Mouse (Mus musculus): ENCODE measurements around the gene Btnl9. TPM values are rescaled to one million over a fixed set of nuclear protein-coding genes. Genes with fewer than 3 reads are reported as not detected.
"Not testable (repeated sequence)": the region's sequence is repeated elsewhere in the genome, so short reads cannot be mapped to it uniquely, and the experiment has no call there.

Btnl9 gene
- polyA plus RNA-seq, 1 experiment = 0.53 TPM

DNA sequence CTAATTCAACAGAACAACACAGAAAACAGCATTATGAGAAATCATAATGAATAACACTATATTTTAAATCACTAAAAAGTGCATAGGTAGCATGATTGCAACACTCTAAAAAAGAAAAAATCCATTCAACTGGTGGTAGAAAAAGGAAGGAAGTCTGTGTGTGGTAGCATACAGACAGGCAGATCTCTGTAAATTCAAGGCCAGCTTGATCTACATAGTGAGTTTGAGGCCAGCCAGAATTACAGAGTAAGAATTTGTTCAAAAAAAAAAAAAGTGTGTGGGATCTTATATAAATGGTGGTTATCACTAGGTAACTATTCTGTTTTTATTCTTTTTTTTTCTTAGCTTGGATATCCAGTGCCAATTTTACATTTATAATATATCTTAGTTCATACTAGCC is 14.2 kb upstream of the Btnl9 start:
- Histone ChIP-seq H3K4me3 (ENCODE audit: low read depth, low read length) (no peak overlapping the region), H3K27me3 (ENCODE audit: control insufficient read depth, insufficient read depth, low read length) (no peaks in the 10 kb centered on the region), H3K36me3 (ENCODE audit: control insufficient read depth, insufficient read depth, low read length) (no peaks in the 10 kb centered on the region), H3K4me1 (ENCODE audit: control insufficient read depth, insufficient read depth, insufficient read length, low read length) (no peaks in the 10 kb centered on the region; the same call in 1 of the 2 replicates), H3K27ac (ENCODE audit: insufficient read depth, low read depth, low read length) (no peak overlapping the region)
- TF ChIP-seq POLR2A (IDR thresholded peaks at IDR 0.05; ENCODE audit: low read depth, low read length) = no peak
- TF ChIP-seq CTCF (IDR thresholded peaks at IDR 0.05; ENCODE audit: extremely low read depth, insufficient read length, insufficient replicate concordance, low read depth, low read length) = no peak

DNA sequence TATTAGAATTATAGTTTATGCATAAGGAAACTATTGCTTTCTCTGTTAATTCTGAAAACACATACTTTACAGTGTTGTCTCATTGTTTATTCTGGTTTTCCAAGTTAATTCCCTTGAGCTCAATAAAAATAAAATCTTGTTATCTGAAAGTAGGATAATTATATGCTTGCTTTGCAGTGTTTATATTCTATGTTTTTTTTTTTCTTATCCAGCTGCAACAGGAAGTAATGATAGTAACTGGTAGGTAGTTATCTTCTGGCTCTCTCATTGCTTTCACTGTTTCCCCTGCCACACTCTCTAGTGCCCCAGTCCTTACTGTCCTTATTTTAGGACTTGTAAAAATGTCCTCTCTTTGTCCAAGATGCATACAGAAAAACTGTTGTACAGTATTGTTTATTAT is 13.7 kb upstream of the Btnl9 start:
- no peak overlapping the region for H3K4me3 ChIP-seq (ENCODE audit: low read depth, low read length)
- TF ChIP-seq POLR2A (IDR thresholded peaks at IDR 0.05; ENCODE audit: low read depth, low read length) (no peak), CTCF (IDR thresholded peaks at IDR 0.05; ENCODE audit: extremely low read depth, insufficient read length, insufficient replicate concordance, low read depth, low read length) (no peak)
- no peaks in the 10 kb centered on the region for H3K27me3 ChIP-seq (ENCODE audit: control insufficient read depth, insufficient read depth, low read length)

DNA sequence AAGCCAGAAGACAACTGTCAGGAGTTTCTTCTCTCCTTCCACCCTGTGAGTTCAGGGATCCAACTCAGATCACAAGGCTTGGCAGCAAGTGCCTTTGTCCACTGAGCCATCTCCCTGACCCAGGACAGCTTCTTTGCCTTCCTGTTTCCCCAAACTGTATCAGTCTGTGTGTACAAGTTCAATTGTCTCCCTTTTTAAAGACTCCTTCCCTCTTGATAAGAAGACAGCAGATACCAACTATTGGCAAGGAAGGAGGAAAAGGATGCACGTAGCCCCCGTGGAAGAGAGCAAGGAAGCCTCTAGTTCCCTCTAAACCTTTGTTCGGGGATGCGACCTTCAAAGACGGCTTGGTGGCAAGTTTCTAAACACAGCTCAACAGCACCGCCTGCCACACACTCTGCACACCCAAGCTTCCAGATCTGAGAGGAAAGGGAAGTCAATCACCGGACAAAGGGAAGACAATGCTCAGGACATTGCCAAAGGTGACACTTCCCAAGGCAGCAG is 8.9 kb upstream of the Btnl9 start:
- TF ChIP-seq CTCF (IDR thresholded peaks at IDR 0.05; ENCODE audit: extremely low read depth, insufficient read length, insufficient replicate concordance, low read depth, low read length) (no peak), POLR2A (IDR thresholded peaks at IDR 0.05; ENCODE audit: low read depth, low read length) (no peak)
- 82% methylated on average over 7 of the region's 7 CpGs for WGBS
- H3K36me3 ChIP-seq (ENCODE audit: control insufficient read depth, insufficient read depth, low read length) = no peaks in the 10 kb centered on the region
- H3K27ac ChIP-seq (ENCODE audit: insufficient read depth, low read depth, low read length) = no peak overlapping the region
- no peak overlapping the region for H3K4me3 ChIP-seq (ENCODE audit: low read depth, low read length)
- no peaks in the 10 kb centered on the region for H3K4me1 ChIP-seq (ENCODE audit: control insufficient read depth, insufficient read depth, insufficient read length, low read length)
- no peaks in the 10 kb centered on the region for H3K27me3 ChIP-seq (ENCODE audit: control insufficient read depth, insufficient read depth, low read length)

More for the DNA sequence above, 13.7 kb upstream of the Btnl9 start:
- Histone ChIP-seq H3K4me1 (ENCODE audit: control insufficient read depth, insufficient read depth, insufficient read length, low read length) (no peaks in the 10 kb centered on the region; the same call in 1 of the 2 replicates), H3K36me3 (ENCODE audit: control insufficient read depth, insufficient read depth, low read length) (no peaks in the 10 kb centered on the region), H3K27ac (ENCODE audit: insufficient read depth, low read depth, low read length) (no peak overlapping the region)

DNA sequence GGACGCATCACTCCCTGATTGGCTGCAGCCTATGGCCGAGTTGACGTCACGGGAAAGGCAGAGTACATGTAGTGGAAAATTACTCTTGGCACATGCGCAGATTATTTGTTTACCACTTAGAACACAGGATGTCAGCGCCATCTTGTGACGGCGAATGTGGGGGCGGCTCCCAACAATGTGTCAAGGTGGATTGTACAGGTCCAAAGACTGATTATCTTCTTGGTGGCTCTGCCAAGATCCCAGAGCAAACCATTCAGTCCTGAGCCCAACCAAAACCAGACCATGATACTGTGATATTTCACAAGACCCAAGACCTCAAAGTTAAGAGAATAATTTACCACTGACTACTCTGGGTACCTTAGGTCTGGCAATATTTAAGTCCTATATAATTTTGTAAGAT is 7.8 kb upstream of the Btnl9 start:
- H3K27me3 ChIP-seq (ENCODE audit: control insufficient read depth, insufficient read depth, low read length); H3K4me3 ChIP-seq (ENCODE audit: low read depth, low read length); H3K4me1 ChIP-seq (ENCODE audit: control insufficient read depth, insufficient read depth, insufficient read length, low read length); H3K36me3 ChIP-seq (ENCODE audit: control insufficient read depth, insufficient read depth, low read length); H3K27ac ChIP-seq (ENCODE audit: insufficient read depth, low read depth, low read length): not testable (repeated sequence)
- WGBS = 93% methylated on average over 9 of the region's 9 CpGs

DNA sequence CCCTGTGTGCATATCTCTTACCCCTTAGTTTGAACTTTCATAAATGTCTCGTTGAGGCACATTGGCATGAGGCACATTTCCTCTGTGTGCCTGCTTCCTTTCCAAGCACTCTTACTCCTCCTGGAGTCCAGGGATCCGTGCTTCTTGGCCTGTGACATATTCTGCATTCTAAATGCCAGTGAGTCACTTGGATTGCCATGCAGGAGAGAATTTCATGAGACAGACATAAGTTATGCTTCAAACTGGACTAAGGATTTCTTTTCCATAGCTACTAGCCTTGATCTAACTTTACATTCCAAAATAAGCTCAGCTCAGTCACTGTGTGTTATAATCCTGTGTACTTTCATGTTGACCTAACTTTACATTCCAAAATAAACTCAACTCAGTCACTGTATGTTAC is 4.1 kb upstream of the Btnl9 start:
- no peak overlapping the region for H3K27ac ChIP-seq (ENCODE audit: insufficient read depth, low read depth, low read length)
- no peaks in the 10 kb centered on the region for H3K4me1 ChIP-seq (ENCODE audit: control insufficient read depth, insufficient read depth, insufficient read length, low read length)
- H3K36me3 ChIP-seq (ENCODE audit: control insufficient read depth, insufficient read depth, low read length) = no peaks in the 10 kb centered on the region
- H3K4me3 ChIP-seq (ENCODE audit: low read depth, low read length) = no peak overlapping the region
- WGBS = 49% methylated on average over 2 of the region's 2 CpGs
- TF ChIP-seq CTCF (IDR thresholded peaks at IDR 0.05; ENCODE audit: extremely low read depth, insufficient read length, insufficient replicate concordance, low read depth, low read length) (no peak), POLR2A (IDR thresholded peaks at IDR 0.05; ENCODE audit: low read depth, low read length) (no peak)
- H3K27me3 ChIP-seq (ENCODE audit: control insufficient read depth, insufficient read depth, low read length) = no peaks in the 10 kb centered on the region

DNA sequence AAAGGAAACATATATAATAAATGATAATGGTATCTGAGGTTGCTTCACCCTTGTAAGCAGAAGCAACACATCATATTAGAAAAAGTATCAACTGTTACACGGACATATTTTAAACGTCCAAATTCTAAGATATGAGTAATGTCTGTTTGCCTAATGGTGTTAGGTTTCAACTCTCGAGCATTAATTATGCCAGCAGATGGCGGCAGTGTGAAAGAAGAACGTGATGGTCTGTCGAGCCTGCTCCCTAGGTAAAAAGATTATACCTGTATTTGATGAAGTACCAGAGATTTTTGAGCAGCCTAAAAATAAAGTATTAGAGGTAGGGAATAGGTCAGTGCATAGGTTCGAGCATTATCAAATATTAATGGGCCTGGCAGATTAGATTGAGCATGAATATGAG is 2.8 kb upstream of the Btnl9 start:
- H3K4me3 ChIP-seq (ENCODE audit: low read depth, low read length) = no peak overlapping the region
- no peak for TF ChIP-seq POLR2A (IDR thresholded peaks at IDR 0.05; ENCODE audit: low read depth, low read length)
- TF ChIP-seq CTCF (IDR thresholded peaks at IDR 0.05; ENCODE audit: extremely low read depth, insufficient read length, insufficient replicate concordance, low read depth, low read length) = no peak
- H3K4me1 ChIP-seq (ENCODE audit: control insufficient read depth, insufficient read depth, insufficient read length, low read length) = no peaks in the 10 kb centered on the region
- no peak overlapping the region for H3K27ac ChIP-seq (ENCODE audit: insufficient read depth, low read depth, low read length)
- WGBS = 1% methylated on average over 7 of the region's 7 CpGs
- no peaks in the 10 kb centered on the region for H3K27me3 ChIP-seq (ENCODE audit: control insufficient read depth, insufficient read depth, low read length)
- H3K36me3 ChIP-seq (ENCODE audit: control insufficient read depth, insufficient read depth, low read length) = no peaks in the 10 kb centered on the region

DNA sequence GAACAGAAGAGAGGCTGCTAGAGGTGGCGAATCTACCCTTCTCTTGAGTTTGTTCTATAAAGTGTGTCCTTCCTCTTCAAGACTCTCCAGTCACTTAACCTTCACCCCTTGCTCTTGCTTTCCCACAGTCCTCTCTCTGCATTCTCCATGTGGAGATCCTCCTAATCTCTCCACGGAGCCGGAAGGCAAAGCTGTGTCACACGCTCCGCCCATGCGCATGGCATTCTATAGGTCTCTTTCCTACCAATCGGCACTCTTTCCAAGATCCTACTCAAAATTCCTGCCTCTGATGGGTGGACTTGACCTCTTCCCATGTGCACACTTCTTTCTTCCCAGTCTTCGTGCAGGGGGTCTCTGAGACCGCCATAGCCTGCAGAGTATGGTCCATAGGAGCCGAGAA is 742 bp upstream of the Btnl9 start:
- Histone ChIP-seq H3K4me3 (ENCODE audit: low read depth, low read length) (no peak overlapping the region), H3K36me3 (ENCODE audit: control insufficient read depth, insufficient read depth, low read length) (no peaks in the 10 kb centered on the region), H3K27ac (ENCODE audit: insufficient read depth, low read depth, low read length) (no peak overlapping the region), H3K4me1 (ENCODE audit: control insufficient read depth, insufficient read depth, insufficient read length, low read length) (no peaks in the 10 kb centered on the region), H3K27me3 (ENCODE audit: control insufficient read depth, insufficient read depth, low read length) (no peaks in the 10 kb centered on the region)
- WGBS = 81% methylated on average over 10 of the region's 10 CpGs
- TF ChIP-seq POLR2A (IDR thresholded peaks at IDR 0.05; ENCODE audit: low read depth, low read length) (no peak), CTCF (IDR thresholded peaks at IDR 0.05; ENCODE audit: extremely low read depth, insufficient read length, insufficient replicate concordance, low read depth, low read length) (no peak)

DNA sequence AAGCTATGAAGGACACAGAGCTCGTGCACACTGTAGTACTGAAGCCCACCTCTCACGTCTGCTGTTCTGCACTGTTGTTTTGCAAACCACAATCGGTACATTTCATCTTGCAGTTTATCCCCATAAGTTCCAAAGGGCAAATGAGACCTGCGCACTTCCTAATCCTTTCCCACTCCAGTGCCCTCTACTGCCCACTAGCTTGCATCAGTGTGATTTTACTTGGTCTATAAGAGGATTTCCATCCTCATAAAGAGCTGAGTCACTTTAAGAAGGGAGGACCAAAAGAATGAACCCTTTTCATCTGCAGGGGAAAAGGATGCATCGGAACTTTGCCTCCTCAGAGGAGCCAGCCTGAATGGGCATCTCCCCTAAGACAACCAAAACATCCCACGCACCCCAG is 507 bp downstream of the Btnl9 start:
- no peak overlapping the region for H3K4me3 ChIP-seq (ENCODE audit: low read depth, low read length)
- no peaks in the 10 kb centered on the region for H3K4me1 ChIP-seq (ENCODE audit: control insufficient read depth, insufficient read depth, insufficient read length, low read length)
- 54% methylated on average over 6 of the region's 6 CpGs for WGBS
- no peaks in the 10 kb centered on the region for H3K36me3 ChIP-seq (ENCODE audit: control insufficient read depth, insufficient read depth, low read length)
- H3K27ac ChIP-seq (ENCODE audit: insufficient read depth, low read depth, low read length) = no peak overlapping the region
- TF ChIP-seq POLR2A (IDR thresholded peaks at IDR 0.05; ENCODE audit: low read depth, low read length) (no peak), CTCF (IDR thresholded peaks at IDR 0.05; ENCODE audit: extremely low read depth, insufficient read length, insufficient replicate concordance, low read depth, low read length) (no peak)
- no peaks in the 10 kb centered on the region for H3K27me3 ChIP-seq (ENCODE audit: control insufficient read depth, insufficient read depth, low read length)
